Mouse (Mus musculus) hindbrain, embryonic 11.5 days (tissue): ENCODE results near the gene Rbm33. TPM values are rescaled to one million over a fixed set of nuclear protein-coding genes. Genes with fewer than 3 reads are reported as not detected.

ENCODE experiments used
- ATAC-seq: fragments of 200-750 bp; cut with Nextera tagmentation; 2 replicates; pipeline ENCODE4 v1.8.0; 2017; ENCODE audit warnings: mild to moderate bottlenecking, moderate TSS enrichment, moderate library complexity; ENCODE audit not compliant: low FRiP score
- DNase-seq: peaks from one replicate; pipeline ENCODE4 v3.0.0-alpha.2; 2015; ENCODE audit warnings: low spot score
- H3K27ac ChIP-seq: fragments of 300-500 bp; sonication (generic); 2 replicates; pipeline ENCODE4 v1.5.1; 2014; ENCODE audit warnings: mild to moderate bottlenecking, low read depth, low read length
- H3K27me3 ChIP-seq: fragments of 300-500 bp; sonication (generic); 2 replicates; pipeline ENCODE4 v1.6.1; 2014; ENCODE audit warnings: mild to moderate bottlenecking, low read length, moderate library complexity, mixed read lengths; ENCODE audit not compliant: control insufficient read depth, insufficient read depth
- H3K36me3 ChIP-seq: fragments of 300-500 bp; sonication (generic); 2 replicates; pipeline ENCODE4 v1.6.1; 2014; ENCODE audit warnings: mild to moderate bottlenecking, low read length, moderate library complexity, mixed read lengths; ENCODE audit not compliant: control insufficient read depth, insufficient read depth
- H3K4me1 ChIP-seq: fragments of 300-500 bp; sonication (generic); replicated peaks from 2 replicates; pipeline ENCODE4 v1.6.1; 2014; ENCODE audit warnings: low read length, mixed read lengths; ENCODE audit not compliant: control insufficient read depth, insufficient read depth
- H3K4me2 ChIP-seq: fragments of 300-500 bp; sonication (generic); replicated peaks from 2 replicates; pipeline ENCODE4 v1.6.1; 2014; ENCODE audit warnings: mild to moderate bottlenecking, low read depth, low read length
- H3K4me3 ChIP-seq: fragments of 300-500 bp; sonication (generic); 2 replicates; pipeline ENCODE4 v1.5.1; 2014; ENCODE audit warnings: low read depth, low read length
- H3K9ac ChIP-seq: fragments of 300-500 bp; sonication (generic); 2 replicates; pipeline ENCODE4 v1.6.1; 2014; ENCODE audit warnings: low read depth, low read length
- H3K9me3 ChIP-seq: fragments of 300-500 bp; sonication (generic); 2 replicates; pipeline ENCODE4 v1.6.1; 2016; ENCODE audit warnings: low read length; ENCODE audit not compliant: control insufficient read depth
- WGBS: fragments of 180-500 bp; shearing (Covaris S2); extraction: QIAGEN DNeasy Blood & Tissue Kit; methylation state at CpG from one replicate; pipeline ENCODE4 v1.1.7; 2014; 5-methylcytosine and 5-hydroxymethylcytosine counted together
- polyA plus RNA-seq: library from polyadenylated mRNA; unstranded; fragments of >200 nt; fragmentation: Nextera tagmentation; extraction: Ambion mirVana; gene quantifications from 2 replicates; pipeline ENCODE4 v1.2.1, GENCODE M21; 2014

Gene Rbm33
- polyA plus RNA-seq, 1 experiment from 2014 or later = 32.8 TPM

GRCm38 (mm10) chr5:28387531-28388179 is 70.7 kb downstream of the Rbm33 start:
- 82% methylated on average over 9 of the region's 9 CpGs for WGBS
- DNase-seq = peak; percentile 4
- no peak overlapping the region for H3K27ac ChIP-seq
- H3K4me2 ChIP-seq = no peak overlapping the region
- peaks cover 9% of the 10 kb centered on the region; the same call in 1 of the 2 replicates for H3K36me3 ChIP-seq
- no peaks in the 10 kb centered on the region for H3K27me3 ChIP-seq
- no peak overlapping the region for H3K9ac ChIP-seq
- H3K4me3 ChIP-seq = no peak overlapping the region
- no peak for ATAC-seq
- H3K4me1 ChIP-seq = no peaks in the 10 kb centered on the region
- no peaks in the 10 kb centered on the region for H3K9me3 ChIP-seq

- no peaks in the 10 kb centered on the region for H3K27me3 ChIP-seq
- H3K9ac ChIP-seq = no peak overlapping the region
- 69% methylated on average over 3 of the region's 3 CpGs for WGBS
- DNase-seq (peak; percentile 77), ATAC-seq (no peak)
- H3K4me2 ChIP-seq = no peak overlapping the region
- H3K4me3 ChIP-seq = no peak overlapping the region
- no peaks in the 10 kb centered on the region for H3K9me3 ChIP-seq
- H3K27ac ChIP-seq = no peak overlapping the region
- H3K4me1 ChIP-seq = no peaks in the 10 kb centered on the region
- peaks cover 9% of the 10 kb centered on the region; the same call in 1 of the 2 replicates for H3K36me3 ChIP-seq
Measured at GRCm38 (mm10) chr5:28388184-28388583, 71.3 kb downstream of the Rbm33 start.

- Histone ChIP-seq H3K27me3 (no peaks in the 10 kb centered on the region), H3K9me3 (no peaks in the 10 kb centered on the region), H3K4me1 (no peaks in the 10 kb centered on the region), H3K9ac (no peak overlapping the region), H3K4me3 (no peak overlapping the region), H3K27ac (no peak overlapping the region), H3K4me2 (no peak overlapping the region), H3K36me3 (peaks cover 13% of the 10 kb centered on the region; the same call in 1 of the 2 replicates)
- 91% methylated on average over 6 of the region's 6 CpGs for WGBS
- no peak for DNase-seq
- ATAC-seq = no peak
Measured at GRCm38 (mm10) chr5:28390189-28390588, 73.3 kb downstream of the Rbm33 start.

- Histone ChIP-seq H3K9ac (no peak overlapping the region), H3K27me3 (no peaks in the 10 kb centered on the region), H3K36me3 (0 out of 2 replicates have a peak, but pooled peaks cover 4% of the 10 kb centered on the region), H3K27ac (no peak overlapping the region), H3K4me2 (no peak overlapping the region), H3K9me3 (no peaks in the 10 kb centered on the region), H3K4me1 (no peaks in the 10 kb centered on the region), H3K4me3 (no peak overlapping the region)
- DNase-seq (no peak), ATAC-seq (no peak)
- over 99% methylated on average over 2 of the region's 2 CpGs for WGBS
Measured at GRCm38 (mm10) chr5:28397344-28397743, 80.4 kb downstream of the Rbm33 start.

GRCm38 (mm10) chr5:28398736-28399135 is 81.8 kb downstream of the Rbm33 start:
- H3K9ac ChIP-seq = no peak overlapping the region
- H3K27ac ChIP-seq = no peak overlapping the region
- no peaks in the 10 kb centered on the region for H3K4me1 ChIP-seq
- whole genome bisulfite sequencing = 84% methylated on average over 3 of the region's 3 CpGs
- H3K27me3 ChIP-seq = no peaks in the 10 kb centered on the region
- H3K4me3 ChIP-seq = no peak overlapping the region
- no peak overlapping the region for H3K4me2 ChIP-seq
- DNase-seq (no peak), ATAC-seq (no peak)
- no peaks in the 10 kb centered on the region for H3K9me3 ChIP-seq
- 0 out of 2 replicates have a peak, but pooled peaks cover 4% of the 10 kb centered on the region for H3K36me3 ChIP-seq

GRCm38 (mm10) chr5:28399451-28400115 is 82.7 kb downstream of the Rbm33 start:
- Histone ChIP-seq H3K4me3 (no peak overlapping the region), H3K4me2 (no peak overlapping the region), H3K27me3 (no peaks in the 10 kb centered on the region), H3K9ac (no peak overlapping the region), H3K27ac (no peak overlapping the region), H3K4me1 (no peaks in the 10 kb centered on the region), H3K36me3 (0 out of 2 replicates have a peak, but pooled peaks cover 2% of the 10 kb centered on the region), H3K9me3 (no peaks in the 10 kb centered on the region)
- WGBS = 90% methylated on average over 2 of the region's 2 CpGs
- DNase-seq = no peak
- ATAC-seq = no peak

GRCm38 (mm10) chr5:28402756-28403155 is 85.8 kb downstream of the Rbm33 start:
- Histone ChIP-seq H3K4me3 (no peak overlapping the region), H3K27me3 (no peaks in the 10 kb centered on the region), H3K9me3 (no peaks in the 10 kb centered on the region), H3K9ac (no peak overlapping the region), H3K36me3 (no peaks in the 10 kb centered on the region), H3K4me1 (no peaks in the 10 kb centered on the region), H3K27ac (no peak overlapping the region), H3K4me2 (no peak overlapping the region)
- DNase-seq (no peak), ATAC-seq (no peak)
- 89% methylated on average over 1 of the region's 1 CpGs for WGBS

GRCm38 (mm10) chr5:28406662-28407061 is 89.7 kb downstream of the Rbm33 start:
- no peaks in the 10 kb centered on the region; the same call in 1 of the 2 replicates for H3K36me3 ChIP-seq
- no peak for ATAC-seq
- no peaks in the 10 kb centered on the region for H3K4me1 ChIP-seq
- no peaks in the 10 kb centered on the region for H3K27me3 ChIP-seq
- no peak overlapping the region for H3K9ac ChIP-seq
- no peak overlapping the region for H3K4me3 ChIP-seq
- no peak for DNase-seq
- 97% methylated on average over 3 of the region's 3 CpGs for WGBS
- H3K9me3 ChIP-seq = no peaks in the 10 kb centered on the region
- no peak overlapping the region for H3K27ac ChIP-seq
- H3K4me2 ChIP-seq = no peak overlapping the region
